Mouse (Mus musculus): ENCODE data around the gene Gm49405. TPM values are rescaled to one million over a fixed set of nuclear protein-coding genes. Genes with fewer than 3 reads are reported as not detected.

Gm49405 gene
- total and polyA plus RNA-seq, 3 experiments = 3.6 to 5.7 TPM; not detected in 1

DNA sequence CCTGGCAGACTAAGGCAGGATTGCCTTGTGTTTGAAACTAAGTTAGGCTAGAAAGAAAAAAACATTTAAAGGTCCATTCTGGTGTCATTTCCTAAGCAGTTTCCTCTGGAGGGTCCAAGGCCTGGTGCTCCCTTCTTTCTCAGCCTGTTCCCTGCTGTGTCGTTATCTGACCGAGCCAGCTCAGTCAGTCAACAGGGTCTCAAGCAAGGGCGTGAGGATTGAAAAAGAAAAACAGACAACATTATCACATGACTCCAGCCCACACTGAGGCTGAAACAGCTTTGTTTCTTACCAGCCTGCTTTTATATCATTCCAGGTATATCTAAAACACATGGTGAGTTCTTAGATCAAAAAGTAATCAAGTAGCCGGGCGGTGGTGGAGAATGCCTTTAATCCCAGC, 15.2 kb downstream of the Gm49405 start:
- Histone ChIP-seq H3K27ac (ENCODE audit: control insufficient read depth, low read depth, low read length) (no peak overlapping the region), H3K4me3 (ENCODE audit: control insufficient read depth in 1 of 2, insufficient read depth in 1 of 2, low read depth in 2 of 2, low read length in 2 of 2) (no peak overlapping the region)
- no peak for DNase-seq (ENCODE audit: low read depth, low spot score)

DNA sequence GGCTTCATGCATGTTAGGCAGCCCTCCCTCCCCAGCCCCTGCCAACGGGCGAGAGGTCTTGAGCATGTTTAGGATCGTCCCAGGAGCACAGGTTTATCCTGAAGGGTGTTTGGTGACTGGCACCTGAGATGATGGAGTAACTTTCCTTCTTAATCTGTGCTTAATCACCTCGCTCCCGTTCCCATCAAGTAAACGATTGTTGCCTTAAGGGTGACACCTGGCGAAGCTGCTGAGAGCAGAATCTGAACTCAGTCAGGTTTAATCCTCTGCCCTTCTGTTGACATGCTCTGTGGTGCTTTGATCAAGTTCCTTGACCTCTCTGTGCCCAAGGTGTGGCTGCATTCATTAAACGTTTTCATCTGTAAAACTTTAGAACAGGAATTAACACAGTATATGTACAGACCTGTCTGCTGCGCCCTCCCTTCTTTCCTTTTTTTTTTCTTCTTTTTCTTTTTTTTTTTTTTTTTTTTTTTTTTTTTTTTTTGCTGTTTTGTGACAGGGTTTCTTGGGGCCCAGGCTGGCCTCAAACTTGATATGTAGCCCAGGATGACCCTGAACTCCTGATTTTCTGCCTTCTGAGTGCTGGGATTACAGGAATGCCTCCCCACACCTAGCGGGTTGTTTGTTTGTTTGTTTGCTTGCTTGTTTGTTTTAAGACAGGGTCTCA, 17.6 kb downstream of the Gm49405 start:
- Histone ChIP-seq H3K9me3 (replicated peaks; ENCODE audit: insufficient read depth, low read length) (no peaks in the 10 kb centered on the region), H3K36me3 (ENCODE audit: control insufficient read depth in 1 of 2, insufficient read depth in 2 of 2, low read length in 2 of 2) (no peaks in the 10 kb centered on the region), H3K79me2 (ENCODE audit: control insufficient read depth, insufficient read depth, low read length, poor library complexity) (no peaks in the 10 kb centered on the region; the same call in 1 of the 2 replicates), H3K4me1 (ENCODE audit: control insufficient read depth in 1 of 2, insufficient read depth in 2 of 2, low read length in 2 of 2) (peaks cover 0 to 3% of the 10 kb centered on the region in 2 experiments; a peak in 2 of 4 replicates), H3K27me3 (ENCODE audit: control insufficient read depth in 1 of 2, insufficient read depth in 2 of 2, low read length in 2 of 2) (no peaks in the 10 kb centered on the region), H3K27ac (ENCODE audit: control insufficient read depth, low read depth, low read length) (no peak overlapping the region), H3K4me3 (ENCODE audit: control insufficient read depth in 1 of 2, insufficient read depth in 1 of 2, low read depth in 2 of 2, low read length in 2 of 2) (peak overlapping the region; percentile 33 to 75; a peak in 2 of 4 replicates), H3K9ac (ENCODE audit: control insufficient read depth, low read depth, low read length, poor library complexity, severe bottlenecking) (peak overlapping the region; percentile 46; the same call in 1 of the 2 replicates)
- DNase-seq (ENCODE audit: low read depth, low spot score) = no peak
- TF ChIP-seq GABPA (IDR thresholded peaks at IDR 0.05; ENCODE audit: low read depth, low read length) = no peak
- TF ChIP-seq ZNF384 (IDR thresholded peaks at IDR 0.05; ENCODE audit: low read depth, low read length) = peak; percentile 73
- TF ChIP-seq MXI1 (IDR thresholded peaks at IDR 0.05; ENCODE audit: low read depth, low read length) = no peak

More for the DNA sequence above, 15.2 kb downstream of the Gm49405 start:
- no peak for TF ChIP-seq CTCF (IDR thresholded peaks at IDR 0.05 in 2 of 3, conservative IDR thresholded peaks at IDR 0.05 in 1 of 3; ENCODE audit: control insufficient read depth in 1 of 3, insufficient read depth in 1 of 3, low read depth in 2 of 3, low read length in 3 of 3, poor library complexity in 1 of 3, severe bottlenecking in 1 of 3)
- peak; percentile 43; the same call in 1 of the 2 replicates for TF ChIP-seq USF1 (IDR thresholded peaks at IDR 0.05; ENCODE audit: low read depth, low read length)
- Histone ChIP-seq H3K9me3 (replicated peaks; ENCODE audit: insufficient read depth, low read length) (no peaks in the 10 kb centered on the region), H3K79me2 (ENCODE audit: control insufficient read depth, insufficient read depth, low read length, poor library complexity) (peaks cover 10% of the 10 kb centered on the region), H3K4me1 (ENCODE audit: control insufficient read depth in 1 of 2, insufficient read depth in 2 of 2, low read length in 2 of 2) (peaks cover 0 to 10% of the 10 kb centered on the region in 2 experiments; a peak in 2 of 4 replicates), H3K9ac (ENCODE audit: control insufficient read depth, low read depth, low read length, poor library complexity, severe bottlenecking) (no peak overlapping the region), H3K27me3 (ENCODE audit: control insufficient read depth in 1 of 2, insufficient read depth in 2 of 2, low read length in 2 of 2) (no peaks in the 10 kb centered on the region), H3K36me3 (ENCODE audit: control insufficient read depth in 1 of 2, insufficient read depth in 2 of 2, low read length in 2 of 2) (peaks cover 0 to 8% of the 10 kb centered on the region in 2 experiments; a peak in 2 of 4 replicates)

DNA sequence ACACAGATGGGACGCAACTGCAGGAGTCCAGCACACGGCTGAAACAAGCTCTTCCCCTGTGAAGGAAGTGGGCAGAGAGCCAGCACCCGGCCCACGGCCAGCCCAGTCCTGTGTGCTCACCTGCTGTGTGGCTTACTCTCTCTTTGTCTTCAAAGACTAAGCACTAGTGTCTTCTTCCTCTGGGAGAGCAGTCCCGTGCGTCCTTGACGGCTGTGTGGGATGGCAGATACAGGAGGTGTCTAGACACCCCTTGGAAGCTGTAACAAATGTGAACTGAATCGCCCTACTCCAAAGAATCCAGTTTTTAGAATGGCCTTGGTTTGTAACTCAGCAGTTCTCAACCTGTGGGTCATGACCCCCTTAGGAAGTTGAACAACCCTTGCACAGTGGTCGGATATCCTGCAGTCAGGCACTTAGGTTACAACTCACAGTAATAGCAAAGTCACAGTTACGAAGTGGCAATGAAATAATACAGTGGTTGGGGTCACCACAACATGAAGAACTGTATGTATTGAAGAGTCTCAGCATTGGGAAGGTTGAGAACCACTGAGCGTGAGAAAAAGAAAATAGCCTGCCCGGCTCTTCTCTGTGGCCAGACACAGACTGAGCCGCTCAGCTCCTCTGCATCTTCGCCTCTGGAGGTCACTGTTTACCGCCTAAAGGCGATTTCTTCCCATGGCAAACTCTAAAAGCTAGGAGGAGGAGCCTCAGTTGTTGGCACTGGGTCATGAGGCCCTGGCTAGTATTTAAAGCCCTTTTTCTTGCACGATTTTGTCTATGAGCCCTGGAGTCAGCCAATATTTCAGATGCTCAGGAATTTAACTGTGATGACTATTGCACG, 18.5 kb downstream of the Gm49405 start:
- Histone ChIP-seq H3K27me3 (ENCODE audit: control insufficient read depth in 1 of 2, insufficient read depth in 2 of 2, low read length in 2 of 2) (no peaks in the 10 kb centered on the region), H3K79me2 (ENCODE audit: control insufficient read depth, insufficient read depth, low read length, poor library complexity) (no peaks in the 10 kb centered on the region), H3K36me3 (ENCODE audit: control insufficient read depth in 1 of 2, insufficient read depth in 2 of 2, low read length in 2 of 2) (no peaks in the 10 kb centered on the region), H3K4me1 (ENCODE audit: control insufficient read depth in 1 of 2, insufficient read depth in 2 of 2, low read length in 2 of 2) (peaks cover 0 to 3% of the 10 kb centered on the region in 2 experiments; a peak in 2 of 4 replicates), H3K27ac (ENCODE audit: control insufficient read depth, low read depth, low read length) (no peak overlapping the region), H3K4me3 (ENCODE audit: control insufficient read depth in 1 of 2, insufficient read depth in 1 of 2, low read depth in 2 of 2, low read length in 2 of 2) (peak overlapping the region; percentile 33 to 75), H3K9ac (ENCODE audit: control insufficient read depth, low read depth, low read length, poor library complexity, severe bottlenecking) (peak overlapping the region; percentile 46), H3K9me3 (replicated peaks; ENCODE audit: insufficient read depth, low read length) (no peaks in the 10 kb centered on the region)
- DNase-seq (ENCODE audit: low read depth, low spot score) = peak; percentile 90
- TF ChIP-seq GATA1 (IDR thresholded peaks at IDR 0.05; ENCODE audit: low read depth, low read length) (no peak), GABPA (IDR thresholded peaks at IDR 0.05; ENCODE audit: low read depth, low read length) (no peak), ZC3H11A (IDR thresholded peaks at IDR 0.05; ENCODE audit: low read depth, low read length) (peak; percentile 93), TCF12 (IDR thresholded peaks at IDR 0.05; ENCODE audit: low read depth, low read length) (no peak), POLR2A (IDR thresholded peaks at IDR 0.05; ENCODE audit: control insufficient read depth in 1 of 2, insufficient read depth in 1 of 2, low read depth in 1 of 2, low read length in 2 of 2, poor library complexity in 1 of 2) (no peak), POLR2AphosphoS5 (IDR thresholded peaks at IDR 0.05; ENCODE audit: borderline replicate concordance, low read depth, low read length) (no peak), TAL1 (IDR thresholded peaks at IDR 0.05; ENCODE audit: low read length) (no peak), SIN3A (IDR thresholded peaks at IDR 0.05; ENCODE audit: low read length) (peak; percentile 75), MXI1 (IDR thresholded peaks at IDR 0.05; ENCODE audit: low read depth, low read length) (peak; percentile 60), CHD1 (IDR thresholded peaks at IDR 0.05; ENCODE audit: low read depth, low read length) (no peak), MAX (IDR thresholded peaks at IDR 0.05; ENCODE audit: low read length) (peak; percentile 28; the same call in 1 of the 2 replicates), RAD21 (IDR thresholded peaks at IDR 0.05; ENCODE audit: low read depth, low read length) (peak; percentile 100), ZMIZ1 (IDR thresholded peaks at IDR 0.05; ENCODE audit: low read depth, low read length) (no peak), USF2 (IDR thresholded peaks at IDR 0.05; ENCODE audit: borderline replicate concordance in 1 of 2, insufficient read depth in 1 of 2, low read depth in 1 of 2, low read length in 2 of 2) (no peak), KAT2A (conservative IDR thresholded peaks at IDR 0.05; ENCODE audit: low read depth, low read length) (no peak), POLR2AphosphoS2 (IDR thresholded peaks at IDR 0.05; ENCODE audit: low read length) (no peak), CHD2 (IDR thresholded peaks at IDR 0.05; ENCODE audit: low read length) (no peak), UBTF (IDR thresholded peaks at IDR 0.05; ENCODE audit: borderline replicate concordance, insufficient read depth, low read depth, low read length) (no peak), USF1 (IDR thresholded peaks at IDR 0.05; ENCODE audit: low read depth, low read length) (0 out of 2 replicates have a peak, but pooled peaks have one; percentile 35), MAFK (IDR thresholded peaks at IDR 0.05; ENCODE audit: borderline replicate concordance, low read depth, low read length) (0 out of 2 replicates have a peak, but pooled peaks have one; percentile 9)

All from MEL (cell line).